Mouse (Mus musculus) CD4-positive naive resting alpha-beta T cell, adult 57 days (primary cell): ENCODE results near the gene Nuak1. TPM values are rescaled to one million over a fixed set of nuclear protein-coding genes. Genes with fewer than 3 reads are reported as not detected.

Experiments used
- total RNA-seq: library from RNA; stranded (reverse); gene quantifications from one replicate; pipeline ENCODE4 v1.2.4, GENCODE M21; 2023

Nuak1 gene
- 0.56 TPM for total RNA-seq

DNA sequence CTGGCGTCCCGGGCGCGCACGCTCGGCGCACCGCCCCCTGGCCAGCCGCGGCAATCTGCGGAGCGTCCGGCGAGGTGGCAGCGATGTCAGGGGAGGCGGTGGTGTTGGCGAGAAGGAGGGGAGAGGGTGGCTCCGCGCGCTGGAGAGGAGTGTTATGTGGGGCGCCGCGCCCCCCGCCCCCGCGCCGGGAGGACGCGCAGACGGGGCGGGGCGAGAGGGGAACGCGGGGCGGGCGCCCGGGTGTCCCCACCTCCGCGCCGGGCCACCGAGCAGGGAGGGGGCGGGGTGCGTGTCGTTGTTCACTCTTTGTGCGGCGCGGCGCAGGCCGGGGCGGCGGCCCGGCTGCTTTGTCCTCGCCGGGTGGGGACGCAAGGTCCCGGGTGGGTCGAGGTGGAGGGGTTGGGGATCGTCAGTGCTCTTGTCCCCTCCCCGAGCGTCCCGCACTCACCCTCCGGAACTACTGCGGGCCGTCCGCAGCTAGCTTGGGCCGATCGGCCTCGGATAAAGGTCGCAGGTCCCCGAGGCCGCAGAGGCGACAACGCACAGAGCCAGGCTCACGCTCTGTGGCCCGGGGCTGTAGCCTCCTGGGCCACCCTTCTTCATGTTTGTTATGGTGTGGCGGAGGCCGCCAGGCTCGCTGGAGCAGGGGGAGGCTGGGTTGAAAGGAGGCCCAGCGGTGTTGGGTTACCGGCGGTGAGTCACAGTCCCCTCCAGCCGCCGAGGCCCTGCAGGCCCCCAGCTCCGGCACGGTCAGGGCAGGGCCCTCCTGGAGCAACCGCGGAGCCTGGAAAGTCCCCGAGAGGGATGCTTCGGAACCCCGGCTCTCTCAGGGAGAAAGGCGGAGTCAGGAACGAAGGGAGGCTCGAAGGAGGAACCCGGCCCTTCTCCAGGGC is at the start of gene Nuak1:
Nuak1 (minus strand) TSS at position 57 of the 893 bp plus-strand sequence.

Other genes starting within 250 kb of the Nuak1 start
- gene Ckap4, start 93.5 kb upstream of the Nuak1 start, total RNA-seq: 3.3 TPM
- 145 TPM for gene Tcp11l2, start 136.0 kb upstream of the Nuak1 start, total RNA-seq
- gene Polr3b, start 181.7 kb upstream of the Nuak1 start, total RNA-seq: 43.0 TPM